Mouse (Mus musculus) midbrain, embryonic 10.5 days (tissue): ENCODE measurements at regions not wholly inside any gene's neighbourhood (a gene's known extent, or its start where the extent isn't known, plus 50 kb on each side); places are given as distances from the start of the nearest gene placed in this dataset.

ENCODE experiments used
- DNase-seq: peaks from one replicate; pipeline ENCODE4 v3.0.0-alpha.2; 2017; ENCODE audit warnings: low spot score
- H3K27ac ChIP-seq: fragments of 300-500 bp; sonication (generic); replicated peaks from 2 replicates; pipeline ENCODE4 v1.5.1; 2016; ENCODE audit warnings: mild to moderate bottlenecking
- H3K27me3 ChIP-seq: fragments of 300-500 bp; sonication (generic); 2 replicates; pipeline ENCODE4 v1.6.1; 2016; ENCODE audit warnings: low read depth, mild to moderate bottlenecking; ENCODE audit not compliant: poor library complexity, severe bottlenecking
- H3K36me3 ChIP-seq: fragments of 300-500 bp; sonication (generic); 2 replicates; pipeline ENCODE4 v1.6.1; 2016; ENCODE audit warnings: mild to moderate bottlenecking, moderate library complexity
- H3K4me1 ChIP-seq: fragments of 300-500 bp; sonication (generic); 2 replicates; pipeline ENCODE4 v1.6.1; 2016
- H3K4me3 ChIP-seq: fragments of 300-500 bp; sonication (generic); 2 replicates; pipeline ENCODE4 v1.5.1; 2016; ENCODE audit warnings: mild to moderate bottlenecking, moderate library complexity
- H3K9me3 ChIP-seq: fragments of 300-500 bp; sonication (generic); replicated peaks from 2 replicates; pipeline ENCODE4 v1.6.1; 2016; ENCODE audit warnings: mild to moderate bottlenecking
- WGBS: fragments of 180-500 bp; shearing (Covaris S2); methylation state at CpG from one replicate; pipeline ENCODE4 v1.1.7; 2016; 5-methylcytosine and 5-hydroxymethylcytosine counted together

DNA sequence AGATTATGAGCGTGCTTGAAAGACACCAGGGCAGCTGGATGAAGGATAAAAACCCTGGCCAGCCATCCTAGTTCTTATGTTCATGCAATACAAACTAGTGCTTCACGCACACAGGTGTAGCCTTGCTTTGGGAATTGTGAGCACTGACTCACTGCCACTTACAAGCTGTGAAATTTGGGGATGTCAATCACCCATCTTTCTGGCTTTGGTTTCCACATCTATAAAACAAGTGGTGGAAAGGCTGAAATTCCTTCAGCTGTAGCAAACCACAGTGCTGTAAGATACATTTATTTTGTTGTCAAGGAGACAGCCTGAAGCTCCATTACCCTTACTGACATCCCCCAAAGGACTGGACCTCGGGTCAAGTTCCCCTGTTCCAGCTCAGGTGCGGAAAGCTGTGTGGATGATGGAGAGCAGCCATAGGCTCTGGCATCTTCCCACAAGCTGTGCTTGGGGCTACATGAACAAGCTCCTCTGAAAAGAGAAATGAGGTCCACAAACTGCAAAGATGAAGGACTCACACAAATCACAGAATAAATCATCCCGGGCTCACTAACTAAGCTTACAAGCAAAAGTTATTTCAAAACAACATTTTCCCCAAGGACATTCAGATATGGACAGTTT, 123.1 kb downstream of the Snx19 start:
- Histone ChIP-seq H3K36me3 (no peaks in the 10 kb centered on the region), H3K27me3 (no peaks in the 10 kb centered on the region), H3K4me1 (no peaks in the 10 kb centered on the region), H3K4me3 (no peak overlapping the region), H3K27ac (no peak overlapping the region), H3K9me3 (no peaks in the 10 kb centered on the region)
- 88% methylated on average over 5 of the region's 5 CpGs for WGBS
- no peak for DNase-seq

DNA sequence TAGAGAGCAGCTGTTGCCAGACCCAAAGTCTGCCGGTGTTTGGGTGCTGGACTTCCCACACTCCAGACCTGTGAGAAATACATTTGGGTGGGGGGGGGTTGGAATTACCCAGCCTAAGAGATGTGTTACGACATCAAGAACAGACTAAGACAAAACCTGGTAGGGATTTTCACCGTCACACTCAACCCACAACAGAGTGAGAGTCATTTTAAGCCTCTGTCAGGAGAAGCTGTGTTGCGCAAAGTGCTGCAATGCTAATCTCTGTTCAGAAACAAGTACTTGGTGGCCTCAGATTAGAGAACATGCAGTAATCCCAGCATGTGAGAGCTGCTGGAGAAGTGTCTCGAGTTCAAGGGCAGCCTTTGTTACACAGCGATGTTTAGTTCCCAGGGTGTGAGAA, 113.0 kb downstream of the Snx19 start:
- Histone ChIP-seq H3K4me3 (no peak overlapping the region), H3K27me3 (no peaks in the 10 kb centered on the region), H3K27ac (no peak overlapping the region), H3K36me3 (no peaks in the 10 kb centered on the region), H3K4me1 (peaks cover 5% of the 10 kb centered on the region; the same call in 1 of the 2 replicates), H3K9me3 (no peaks in the 10 kb centered on the region)
- WGBS: 87% methylated on average over 6 of the region's 6 CpGs
- no peak for DNase-seq

DNA sequence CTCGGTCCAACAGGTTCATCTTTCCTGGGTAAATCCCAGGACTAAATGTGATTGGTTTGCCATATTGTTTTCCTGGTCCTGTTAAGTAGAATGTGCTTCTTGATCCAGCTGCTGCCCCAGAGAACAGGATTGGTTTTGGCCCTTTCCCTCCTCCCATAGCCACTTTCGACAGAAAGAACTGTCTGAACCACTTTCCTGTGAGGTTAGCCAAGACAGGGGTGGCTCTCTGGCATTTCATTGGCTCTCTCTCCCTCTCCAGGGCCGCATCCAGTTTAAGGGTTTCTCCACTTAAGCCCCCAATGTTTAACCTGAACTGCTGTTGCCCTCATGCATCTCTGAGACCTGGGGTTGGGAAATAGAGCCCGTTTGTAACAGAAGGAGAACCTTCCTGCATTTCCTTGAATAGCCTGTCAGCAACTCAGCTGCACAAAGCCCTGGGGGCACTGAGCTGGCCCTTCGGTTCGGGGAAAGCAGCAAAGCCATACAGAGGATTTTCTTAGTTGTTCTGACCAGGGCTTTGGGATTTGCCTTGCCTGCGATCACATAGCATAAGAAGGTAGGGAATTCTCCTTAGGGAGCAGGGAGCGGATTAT, 109.7 kb downstream of the Snx19 start:
- no peak overlapping the region for H3K27ac ChIP-seq
- DNase-seq: no peak
- WGBS: 62% methylated on average over 8 of the region's 8 CpGs

DNA sequence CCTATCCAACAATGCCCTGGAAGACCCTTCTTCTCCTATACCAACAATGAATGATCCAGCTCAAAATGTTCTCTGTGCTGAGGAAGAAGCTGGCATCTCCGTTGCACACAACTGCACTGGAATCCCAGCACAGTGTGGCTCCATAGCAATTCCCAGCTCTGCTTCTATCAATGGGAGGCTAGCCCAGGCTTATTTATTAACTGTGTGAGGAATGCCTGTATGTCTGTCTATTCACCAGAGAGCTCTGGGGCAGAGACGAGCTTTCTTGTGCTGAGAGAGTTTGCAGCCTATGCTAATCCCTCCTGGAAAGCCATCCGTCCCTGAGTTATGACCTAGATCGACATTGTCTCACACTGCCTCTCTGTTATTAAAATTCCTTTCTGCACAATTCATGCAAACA, 108.1 kb downstream of the Snx19 start:
- Histone ChIP-seq H3K27ac (no peak overlapping the region), H3K4me3 (no peak overlapping the region), H3K36me3 (no peaks in the 10 kb centered on the region), H3K27me3 (no peaks in the 10 kb centered on the region), H3K9me3 (no peaks in the 10 kb centered on the region), H3K4me1 (peaks cover 24% of the 10 kb centered on the region)
- no peak for DNase-seq
- 76% methylated on average over 4 of the region's 4 CpGs for WGBS

More for the DNA sequence above, 109.7 kb downstream of the Snx19 start:
- Histone ChIP-seq H3K27me3 (no peaks in the 10 kb centered on the region), H3K4me1 (peaks cover 24% of the 10 kb centered on the region), H3K9me3 (no peaks in the 10 kb centered on the region), H3K4me3 (no peak overlapping the region), H3K36me3 (no peaks in the 10 kb centered on the region)

DNA sequence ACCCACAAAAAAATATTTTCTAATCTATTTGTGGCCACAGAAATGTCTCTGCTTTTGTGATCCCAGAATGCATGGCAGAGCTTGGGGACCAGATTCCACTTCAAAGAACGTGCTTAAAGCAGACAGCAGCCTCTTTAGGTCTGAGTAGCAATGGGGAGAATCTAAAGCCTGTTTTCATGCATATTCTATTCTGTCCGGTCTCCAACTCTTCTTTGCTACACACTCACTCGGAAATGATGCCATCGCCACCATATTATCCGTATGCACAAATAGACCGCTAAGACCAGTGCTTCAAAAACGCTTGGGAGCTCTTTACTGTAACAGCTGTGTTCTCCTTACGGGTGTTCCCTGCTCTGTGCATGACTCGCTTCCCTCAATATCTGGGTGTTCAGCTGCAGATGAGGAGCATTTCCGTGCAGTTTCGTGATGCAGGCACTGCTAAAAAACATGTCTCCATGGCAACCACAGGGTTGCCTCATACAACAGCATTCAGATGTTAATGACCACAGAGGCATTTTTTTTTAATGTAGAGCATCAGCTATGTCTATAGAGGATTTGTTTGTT, 107.0 kb downstream of the Snx19 start:
- no peaks in the 10 kb centered on the region for H3K9me3 ChIP-seq
- 82% methylated on average over 11 of the region's 11 CpGs for WGBS
- no peak overlapping the region for H3K27ac ChIP-seq
- H3K27me3 ChIP-seq: no peaks in the 10 kb centered on the region
- H3K36me3 ChIP-seq: no peaks in the 10 kb centered on the region
- peaks cover 24% of the 10 kb centered on the region for H3K4me1 ChIP-seq
- no peak for DNase-seq
- no peak overlapping the region for H3K4me3 ChIP-seq

DNA sequence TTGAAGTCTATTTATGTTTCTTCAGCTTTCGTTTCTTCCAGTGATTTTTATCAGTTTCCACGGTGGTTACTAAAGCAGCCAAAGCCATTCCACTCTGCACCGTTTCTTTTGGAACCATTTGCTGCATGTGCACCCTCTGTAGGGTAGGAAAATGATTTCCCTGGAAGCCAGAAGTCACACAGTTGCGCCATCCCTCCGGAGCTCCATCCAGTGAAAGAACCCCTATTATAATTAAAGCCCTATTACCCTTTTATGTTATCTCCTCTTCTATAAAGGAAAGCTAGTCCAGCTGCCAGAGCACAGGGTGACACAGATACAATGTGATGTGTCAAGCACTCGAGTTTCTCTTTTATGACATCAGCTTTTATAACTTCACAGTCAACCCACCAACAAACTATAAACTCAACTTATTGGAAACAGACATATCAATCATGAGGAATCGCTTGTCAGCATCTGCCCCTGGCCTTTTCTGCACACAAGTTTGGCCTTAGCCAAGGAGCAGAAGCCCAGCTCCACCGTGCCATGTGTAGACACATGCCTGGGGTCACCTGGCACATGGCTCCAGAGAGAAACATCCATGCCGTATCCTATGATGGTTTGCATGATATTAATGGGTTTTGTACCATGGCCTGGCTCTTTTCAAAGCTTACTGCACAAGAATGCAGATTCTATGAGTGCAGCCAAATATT, 106.3 kb downstream of the Snx19 start:
- Histone ChIP-seq H3K9me3 (no peaks in the 10 kb centered on the region), H3K4me1 (peaks cover 24% of the 10 kb centered on the region), H3K4me3 (no peak overlapping the region), H3K27me3 (no peaks in the 10 kb centered on the region), H3K36me3 (no peaks in the 10 kb centered on the region), H3K27ac (no peak overlapping the region)
- peak; percentile 3 for DNase-seq
- 85% methylated on average over 9 of the region's 9 CpGs for WGBS

DNA sequence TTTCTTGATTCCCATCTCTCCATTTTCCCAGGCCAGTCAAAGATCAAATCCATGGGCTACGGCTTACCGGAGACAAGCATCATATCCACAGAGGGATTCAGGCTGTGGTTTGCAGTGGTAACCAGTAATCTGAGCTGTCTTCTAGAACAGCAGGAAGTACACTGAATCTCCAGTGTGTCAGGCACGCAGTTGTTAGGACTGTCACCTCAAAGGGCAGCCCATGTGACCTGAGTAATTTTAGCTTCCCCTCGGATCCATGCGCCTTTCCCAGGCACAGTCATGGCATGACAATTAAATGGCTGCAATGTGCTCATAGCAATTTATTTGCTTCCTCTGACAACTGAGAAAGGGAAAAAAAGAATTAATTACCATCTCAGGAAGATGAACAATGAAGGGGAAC, 98.2 kb downstream of the Snx19 start:
- no peak for DNase-seq

DNA sequence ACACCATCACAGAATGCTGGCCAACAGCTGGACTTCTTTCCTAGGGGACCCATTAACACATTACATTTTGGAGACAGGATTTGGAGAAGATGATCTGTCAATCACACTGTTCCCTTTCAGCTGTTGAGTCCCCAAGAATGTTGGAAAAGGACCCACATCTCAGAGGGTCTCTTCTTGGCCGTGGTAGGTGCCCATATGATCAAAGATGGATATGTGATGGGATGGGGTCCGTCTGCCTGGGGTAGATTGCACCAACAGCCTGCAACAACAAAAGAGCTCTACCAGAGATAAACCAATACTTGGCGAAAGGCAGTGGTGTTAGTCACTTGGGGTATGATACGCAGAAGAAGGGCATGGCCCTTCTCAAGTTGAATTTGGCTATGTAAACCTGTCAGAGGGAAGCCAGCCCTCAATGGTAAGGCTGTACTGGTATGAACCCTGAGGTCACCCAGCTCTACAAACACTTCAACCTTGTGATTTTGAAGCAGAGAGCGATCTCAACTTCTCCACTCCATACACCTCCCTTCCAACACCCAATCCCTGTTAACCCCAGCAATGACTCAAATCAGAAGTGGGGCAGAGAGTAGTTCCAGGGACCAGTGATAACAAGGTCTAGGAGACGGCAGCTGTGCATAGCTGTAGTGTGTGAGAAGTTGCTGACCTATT, 97.6 kb downstream of the Snx19 start:
- no peaks in the 10 kb centered on the region for H3K36me3 ChIP-seq
- no peak overlapping the region for H3K4me3 ChIP-seq
- peaks cover 15% of the 10 kb centered on the region for H3K4me1 ChIP-seq
- no peak overlapping the region for H3K27ac ChIP-seq
- DNase-seq: no peak
- H3K9me3 ChIP-seq: no peaks in the 10 kb centered on the region
- 92% methylated on average over 6 of the region's 6 CpGs for WGBS
- no peaks in the 10 kb centered on the region for H3K27me3 ChIP-seq

More for the DNA sequence above, 98.2 kb downstream of the Snx19 start:
- Histone ChIP-seq H3K4me1 (peaks cover 11% of the 10 kb centered on the region), H3K27me3 (no peaks in the 10 kb centered on the region), H3K27ac (no peak overlapping the region), H3K9me3 (no peaks in the 10 kb centered on the region), H3K36me3 (no peaks in the 10 kb centered on the region), H3K4me3 (no peak overlapping the region)
- 75% methylated on average over 5 of the region's 5 CpGs for WGBS

DNA sequence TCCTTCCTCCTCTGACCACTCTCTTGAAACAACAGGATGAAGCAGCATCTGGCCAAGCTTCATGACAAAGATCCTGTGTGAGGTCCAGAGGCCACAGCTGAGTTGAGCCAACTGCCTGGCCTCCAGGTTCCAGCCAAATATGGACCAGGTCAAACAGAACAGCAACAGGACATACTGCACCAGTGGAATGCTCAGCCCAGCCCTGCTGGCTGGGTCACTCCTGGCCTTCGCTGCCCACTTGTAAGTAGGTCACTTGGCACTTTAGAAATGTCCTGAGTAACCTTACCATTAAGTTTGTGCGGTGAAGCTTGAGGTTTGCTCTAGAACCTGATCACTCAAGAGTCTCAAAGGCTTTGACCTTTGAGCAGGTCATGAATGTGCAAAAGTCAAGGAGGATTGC, 96.9 kb downstream of the Snx19 start:
- H3K27ac ChIP-seq: no peak overlapping the region
- H3K27me3 ChIP-seq: no peaks in the 10 kb centered on the region
- H3K4me3 ChIP-seq: no peak overlapping the region
- DNase-seq: no peak
- H3K4me1 ChIP-seq: peaks cover 15% of the 10 kb centered on the region
- no peaks in the 10 kb centered on the region for H3K36me3 ChIP-seq
- WGBS: 95% methylated on average over 2 of the region's 2 CpGs
- no peaks in the 10 kb centered on the region for H3K9me3 ChIP-seq

DNA sequence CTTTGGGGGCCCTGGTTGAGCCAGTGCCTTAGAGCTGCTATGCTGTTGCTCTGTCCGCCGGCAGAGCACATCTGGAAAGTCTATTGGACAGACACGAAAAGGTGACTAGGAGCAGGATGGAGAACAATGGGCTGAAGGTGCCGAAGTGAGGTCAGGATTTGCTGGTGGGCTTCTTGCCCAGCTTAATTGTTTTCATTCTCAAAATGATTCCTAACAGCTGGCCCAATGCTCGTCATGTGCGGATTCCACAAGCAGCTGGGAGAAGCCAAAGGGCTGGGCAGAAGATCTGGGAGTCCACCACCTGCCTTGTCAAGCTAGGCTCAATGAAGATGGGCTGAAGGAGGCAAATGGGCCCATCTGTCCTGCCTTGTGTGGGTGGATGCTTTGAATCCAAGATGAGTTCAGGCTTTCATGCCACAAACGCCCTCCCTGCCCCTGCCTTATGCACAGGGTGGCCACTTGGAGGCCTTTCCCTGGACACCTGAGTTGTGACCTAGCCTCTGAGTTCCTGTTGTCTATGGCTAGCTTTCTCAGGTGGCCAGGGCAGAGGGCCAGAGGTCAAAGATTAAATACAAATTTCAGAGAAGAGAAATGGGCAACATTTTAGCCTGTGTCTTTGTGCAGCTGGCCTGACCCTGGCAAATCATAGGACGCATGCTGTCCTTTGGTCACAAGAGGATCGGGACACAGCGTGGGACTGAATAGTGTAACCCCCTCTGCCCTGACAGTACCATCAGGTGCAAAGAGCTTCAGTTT, 95.9 kb downstream of the Snx19 start:
- no peak overlapping the region for H3K27ac ChIP-seq
- 81% methylated on average over 10 of the region's 10 CpGs for WGBS
- H3K36me3 ChIP-seq: no peaks in the 10 kb centered on the region
- H3K27me3 ChIP-seq: no peaks in the 10 kb centered on the region
- peaks cover 15% of the 10 kb centered on the region for H3K4me1 ChIP-seq
- no peak overlapping the region for H3K4me3 ChIP-seq
- no peak for DNase-seq
- H3K9me3 ChIP-seq: no peaks in the 10 kb centered on the region

DNA sequence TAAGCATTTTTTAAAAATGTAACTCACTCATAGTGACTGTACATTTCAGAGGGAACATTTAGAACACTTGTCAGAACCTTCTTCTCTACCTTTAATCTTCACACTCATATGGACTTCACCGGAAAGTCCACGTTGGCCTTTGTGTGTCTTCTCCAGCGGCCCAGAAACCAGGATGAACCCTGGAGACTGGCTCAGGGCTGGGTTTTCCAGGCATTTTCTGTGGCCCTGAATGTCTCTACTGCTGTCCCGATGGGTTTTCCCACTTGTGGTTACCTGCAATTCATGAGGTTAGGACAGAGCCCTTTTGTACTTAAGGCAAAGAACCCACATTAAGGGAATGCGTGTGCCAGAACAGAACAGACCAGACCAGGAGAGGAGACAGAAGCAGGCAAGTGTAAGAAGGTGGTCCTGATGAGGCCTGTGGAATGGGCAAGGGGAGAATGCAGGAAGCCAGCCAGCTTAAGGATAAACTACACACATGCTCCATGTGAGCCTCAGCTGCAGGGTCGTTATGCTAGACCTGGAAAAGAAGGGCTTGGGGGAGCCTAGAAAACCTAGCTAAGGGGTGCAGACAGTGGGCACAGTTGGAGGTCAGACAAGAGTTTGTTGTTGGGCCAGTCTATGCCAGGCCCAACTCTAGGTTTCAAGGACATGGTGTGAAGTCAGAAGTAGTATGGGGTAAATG, 94.8 kb downstream of the Snx19 start:
- Histone ChIP-seq H3K9me3 (no peaks in the 10 kb centered on the region), H3K4me1 (peaks cover 15% of the 10 kb centered on the region), H3K27me3 (no peaks in the 10 kb centered on the region), H3K27ac (no peak overlapping the region), H3K4me3 (no peak overlapping the region), H3K36me3 (no peaks in the 10 kb centered on the region)
- WGBS: 85% methylated on average over 6 of the region's 6 CpGs
- DNase-seq: no peak
